Mouse (Mus musculus) cerebellum, postnatal 10 days (tissue): Measurements from ENCODE around the gene Btn2a2.

ENCODE experiments used
- DNase-seq, 2 experiments: peaks; one replicate each; pipeline ENCODE4 v3.0.0; 2021; ENCODE audit warnings: mixed read lengths in 2 of 2

The Btn2a2 gene

DNA sequence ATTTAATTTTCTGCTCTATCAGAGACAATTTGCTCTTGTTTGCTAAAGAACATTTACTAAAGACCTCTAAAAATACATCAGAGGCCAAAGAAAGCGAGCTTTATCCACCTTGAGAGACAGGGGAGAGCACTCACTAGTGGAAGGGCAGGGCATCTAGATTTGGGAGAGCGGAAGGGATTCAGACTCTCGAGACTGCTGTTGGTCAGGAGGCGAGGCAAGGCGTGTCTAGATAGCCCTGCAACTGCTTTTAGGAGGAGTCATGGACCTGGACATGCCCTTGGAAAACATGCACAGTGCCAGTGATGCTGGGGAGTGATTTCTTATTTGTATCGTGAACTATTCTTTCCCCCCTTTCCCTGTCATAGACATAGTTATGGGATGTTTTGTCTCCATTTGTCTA is 6.9 kb upstream of the Btn2a2 start:
- DNase-seq = no peak

DNA sequence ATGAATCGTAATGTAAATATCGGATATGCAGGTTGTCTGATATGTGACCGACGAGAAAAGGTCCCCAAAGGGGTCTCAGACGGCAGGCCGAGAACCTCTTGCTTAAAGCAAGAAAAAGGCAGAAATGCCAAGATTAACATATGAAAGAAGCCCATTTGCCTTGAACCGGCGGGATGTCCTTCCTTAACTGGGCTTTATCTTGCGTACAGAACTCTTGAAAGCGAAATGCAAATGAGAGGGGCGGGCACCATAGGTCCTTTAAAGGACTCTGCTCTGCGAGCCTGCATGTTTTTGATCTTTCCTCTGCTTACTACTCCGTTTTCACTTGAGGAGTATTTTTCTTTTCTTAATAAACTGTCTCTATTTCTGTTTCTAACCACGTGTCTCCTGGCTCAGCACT is 3.3 kb upstream of the Btn2a2 start:
- no peak for DNase-seq

GRCm38 (mm10) chr13:23491263-23491662 is 2.6 kb upstream of the Btn2a2 start:
- no peak for DNase-seq

DNA sequence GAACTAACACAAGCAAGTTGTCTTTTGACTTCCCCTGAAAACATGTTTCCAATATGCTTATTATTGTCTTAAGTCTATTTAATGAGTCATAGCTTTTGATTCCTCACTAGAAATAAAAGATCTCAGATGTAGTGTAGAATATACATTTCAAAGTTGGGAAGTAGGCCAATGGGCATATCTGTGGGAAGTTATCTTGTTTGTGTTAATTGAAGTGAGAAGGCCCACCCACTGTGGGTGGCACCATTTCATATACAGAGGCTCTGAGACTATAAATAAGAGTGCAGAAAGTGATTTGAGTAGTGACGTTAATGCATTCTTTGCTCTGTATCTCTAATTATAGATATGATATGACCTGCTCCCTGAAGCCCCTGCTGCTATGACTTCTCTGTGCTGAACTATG is 2.2 kb upstream of the Btn2a2 start:
- no peak for DNase-seq

DNA sequence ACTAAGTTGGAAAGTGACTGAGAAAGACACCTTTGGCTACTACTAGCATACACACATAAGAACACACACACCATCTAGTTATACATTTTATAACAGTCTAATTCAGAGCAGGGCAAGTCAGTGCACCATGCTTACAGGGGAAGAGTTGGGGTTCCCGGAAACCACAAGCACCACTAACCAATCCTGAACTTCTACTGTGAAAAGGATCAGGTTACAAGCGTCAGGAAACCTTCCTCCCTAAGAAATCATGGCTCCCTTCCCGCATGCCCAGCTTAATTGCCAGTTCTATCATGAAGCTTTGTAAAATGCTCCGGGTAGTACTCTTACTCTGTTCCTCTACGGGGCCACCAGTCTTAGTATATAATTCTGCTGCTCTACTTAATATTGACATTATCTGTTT is 3.4 kb downstream of the Btn2a2 start:
- DNase-seq = no peak

DNA sequence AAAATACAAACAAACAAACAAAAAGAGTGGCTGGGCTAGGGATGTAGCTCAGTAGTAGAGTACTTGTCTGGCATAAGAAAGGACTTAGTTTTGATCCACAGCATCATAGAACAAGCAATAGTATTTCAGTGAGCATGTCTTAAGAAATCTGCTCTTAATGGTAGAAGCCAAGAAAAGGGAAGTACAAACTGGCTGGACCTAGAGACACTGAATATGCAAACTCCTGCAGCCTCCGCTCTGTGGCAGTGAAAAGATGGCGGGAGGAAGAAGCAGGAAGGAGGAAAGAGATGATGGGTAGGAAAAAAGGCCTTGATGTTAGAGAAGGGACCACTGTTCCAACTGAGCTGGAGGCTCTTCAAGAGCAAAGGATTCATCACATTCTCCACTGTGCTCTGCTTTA is 5.5 kb downstream of the Btn2a2 start:
- DNase-seq = no peak

- peak; percentile 89 to 93 for DNase-seq
Observed at GRCm38 (mm10) chr13:23475658-23476057, 13.0 kb downstream of the Btn2a2 start.

GRCm38 (mm10) chr13:23466911-23467310 is 21.7 kb downstream of the Btn2a2 start:
- peak; percentile 71 to 73 for DNase-seq

GRCm38 (mm10) chr13:23466306-23466705 is 22.4 kb downstream of the Btn2a2 start:
- DNase-seq = no peak

GRCm38 (mm10) chr13:23465600-23466109 is 23.0 kb downstream of the Btn2a2 start, which contains the start of gene Btn1a1:
TSS of gene Btn1a1 (minus strand) at chr13:23465901.
- DNase-seq = no peak

GRCm38 (mm10) chr13:23464841-23465366 is 23.8 kb downstream of the Btn2a2 start:
- peak in 1 of 2 experiments; percentile 25 for DNase-seq

- peak; percentile 74 for DNase-seq
Observed at GRCm38 (mm10) chr13:23464224-23464637, 24.4 kb downstream of the Btn2a2 start.

DNA sequence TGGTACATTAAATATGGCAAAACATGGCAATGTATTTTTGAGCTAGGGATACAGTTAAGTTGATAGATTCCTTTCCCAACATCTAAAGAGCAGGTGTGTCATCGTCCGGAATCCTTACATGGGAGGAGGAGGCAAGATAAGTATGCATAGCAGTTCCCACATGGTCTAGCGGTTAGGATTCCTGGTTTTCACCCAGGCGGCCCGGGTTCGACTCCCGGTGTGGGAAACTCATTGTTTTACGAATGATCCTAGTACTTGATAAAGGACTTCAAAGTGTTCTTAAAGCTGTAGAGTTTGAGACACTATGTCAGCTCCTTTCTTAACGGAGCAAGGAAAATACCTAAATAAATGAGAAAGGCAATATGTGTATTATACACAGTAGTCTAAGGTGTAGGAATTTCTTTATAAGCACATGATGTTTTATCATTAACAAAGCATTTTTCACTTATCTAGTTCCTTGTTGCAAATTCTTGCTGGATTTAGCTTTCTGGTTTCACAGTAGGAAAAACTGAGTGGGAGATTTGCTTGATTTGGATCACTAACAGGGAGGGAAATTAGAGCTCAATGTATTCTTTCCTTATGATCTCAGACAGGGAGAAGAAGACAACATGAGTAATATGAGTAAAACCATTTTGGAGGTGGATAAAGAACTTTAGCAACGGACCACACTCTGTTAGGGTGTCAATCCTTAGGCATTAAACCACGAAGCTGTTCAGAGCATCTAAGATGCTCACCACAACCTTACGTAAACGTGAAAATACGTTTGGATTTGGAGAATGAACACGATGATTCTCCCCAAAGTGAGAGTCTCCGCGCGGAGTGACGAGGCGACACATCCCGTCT is 25.1 kb downstream of the Btn2a2 start:
- peak; percentile 86 to 88 for DNase-seq

- no peak for DNase-seq
Observed at GRCm38 (mm10) chr13:23462669-23463068, 26.0 kb downstream of the Btn2a2 start.

- no peak for DNase-seq
Observed at GRCm38 (mm10) chr13:23462063-23462462, 26.6 kb downstream of the Btn2a2 start.

DNA sequence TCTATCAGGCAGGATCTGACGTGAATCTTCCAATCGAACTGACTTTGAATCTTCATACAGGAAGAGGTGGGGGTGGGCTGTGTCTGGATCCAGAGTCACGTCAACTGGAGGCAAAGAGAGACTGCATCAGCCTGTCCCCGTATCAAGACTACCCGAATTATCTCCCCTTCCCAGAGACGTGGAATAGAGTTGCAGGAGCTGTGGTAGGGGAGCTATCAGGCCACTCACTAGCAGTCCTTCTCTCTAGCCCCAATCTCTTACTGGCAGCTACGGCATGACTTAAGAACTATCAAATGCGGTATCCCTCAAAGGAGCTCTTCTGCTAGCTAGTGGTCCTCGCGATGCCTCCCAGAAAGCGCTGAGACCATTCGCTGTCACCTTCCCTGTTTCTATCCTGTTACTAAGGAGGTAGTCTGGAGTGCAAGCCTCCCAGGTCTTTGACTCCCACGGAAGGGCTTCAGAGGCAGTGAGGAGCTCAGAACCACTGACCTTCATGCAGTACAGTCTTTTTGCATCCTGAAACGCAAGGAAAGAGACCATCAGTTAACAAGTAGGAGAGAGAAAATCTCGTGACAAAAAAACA is 29.3 kb downstream of the Btn2a2 start:
- no peak for DNase-seq

- no peak for DNase-seq
Observed at GRCm38 (mm10) chr13:23453926-23454325, 34.7 kb downstream of the Btn2a2 start.

GRCm38 (mm10) chr13:23453362-23453862 is 35.2 kb downstream of the Btn2a2 start:
- DNase-seq = peak; percentile 81 to 86

DNA sequence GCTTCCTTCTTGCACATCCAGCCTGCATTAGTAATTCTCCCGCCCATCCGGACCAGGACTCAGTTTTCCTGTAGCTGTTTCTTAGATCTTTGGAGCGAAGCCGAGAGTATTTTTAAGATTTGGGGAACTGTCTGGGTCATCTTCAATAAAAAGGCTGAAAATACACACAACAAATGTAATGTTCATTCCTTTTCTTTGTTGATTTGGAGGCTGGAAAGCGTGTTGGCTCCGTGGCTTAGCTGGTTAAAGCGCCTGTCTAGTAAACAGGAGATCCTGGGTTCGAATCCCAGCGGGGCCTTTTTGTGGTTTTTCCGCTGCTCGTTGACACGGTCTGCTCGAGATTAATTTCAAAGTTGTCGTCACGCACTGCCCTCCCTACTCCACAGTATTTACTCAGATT is 38.3 kb downstream of the Btn2a2 start:
- peak; percentile 92 for DNase-seq

DNA sequence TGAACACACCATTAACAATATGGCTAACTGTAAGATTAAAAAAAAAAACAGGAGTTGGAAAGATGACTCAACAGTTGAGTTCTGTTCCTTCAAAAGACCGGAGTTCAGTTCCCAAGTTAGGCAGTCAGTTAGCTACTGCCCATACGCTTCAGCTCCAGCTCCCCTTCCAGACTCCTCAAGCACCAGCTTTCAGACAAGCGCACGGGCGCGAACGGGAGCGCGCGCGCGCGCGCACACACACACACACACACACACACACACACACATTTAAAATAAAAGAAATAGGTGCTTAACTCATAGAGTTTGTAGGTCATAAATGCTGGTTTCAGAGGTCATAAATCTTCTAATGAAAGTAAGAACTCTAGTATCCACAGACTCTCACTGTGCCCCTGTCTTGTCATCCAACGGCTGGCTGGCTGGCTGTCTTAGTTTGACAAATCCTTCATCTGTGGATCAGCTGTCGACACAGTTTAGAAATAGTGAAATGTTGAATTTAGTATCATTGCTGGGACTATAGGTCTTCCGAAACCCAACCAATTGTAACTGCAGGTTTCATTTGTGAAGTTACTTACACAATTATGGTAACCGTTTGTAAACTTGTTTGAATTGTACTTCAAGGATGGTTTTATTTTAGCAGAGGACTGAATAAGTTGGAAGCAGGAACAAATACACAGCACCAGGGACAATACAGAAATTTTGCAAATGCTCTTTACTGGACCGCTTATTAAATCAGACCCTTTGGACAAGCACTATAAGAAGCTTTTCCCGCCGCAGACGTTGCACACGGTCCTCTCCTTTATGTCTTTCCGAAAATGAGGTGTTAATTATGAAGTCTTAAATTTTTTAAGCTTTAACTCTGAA is 39.2 kb downstream of the Btn2a2 start:
- peak; percentile 79 to 82 for DNase-seq

- no peak for DNase-seq
Observed at GRCm38 (mm10) chr13:23448758-23449157, 39.9 kb downstream of the Btn2a2 start.

DNA sequence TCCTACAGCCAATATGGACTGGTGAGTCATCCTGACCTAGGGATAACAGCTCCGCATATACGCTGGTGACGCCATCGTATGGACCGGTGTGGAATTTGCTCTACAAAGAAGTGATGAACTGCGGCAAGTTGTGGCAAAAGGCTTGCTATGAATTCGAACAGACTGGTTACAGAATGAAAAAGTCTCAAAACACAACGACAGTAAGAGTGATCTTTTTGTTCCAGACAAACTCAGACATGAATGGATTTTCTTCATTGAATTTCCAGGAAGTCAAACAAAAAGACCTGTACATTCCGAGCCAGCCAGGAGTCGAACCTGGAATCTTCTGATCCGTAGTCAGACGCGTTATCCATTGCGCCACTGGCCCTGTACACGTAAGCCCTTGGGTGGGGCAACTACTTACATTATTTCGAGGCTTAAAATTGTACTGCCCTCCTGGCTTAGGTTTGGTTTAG is 42.1 kb downstream of the Btn2a2 start:
- DNase-seq = peak; percentile 91 to 94
